Comparison of ENCODE assay signal across 9 mouse cellular contexts in genomic region chr1:138507014-138507413, GRCm38 (mm10).
DNase-seq lines count a peak whose midpoint lies in the region; ATAC-seq and TF ChIP-seq lines count a peak whose summit lies in the region.
"Had no signal": no experiment of that assay in that cellular context is flagged by ENCODE, and none has a peak within 500 bp of the region (broad histone marks: within the 10 kb centered on the region; RNA-seq: fewer than 3 reads in every experiment).

No protein-coding gene starts in this region.

- no peaks in the 10 kb centered on the region for H3K27me3 ChIP-seq in intestine, embryonic 15.5 days (replicated peaks)
- no peaks in the 10 kb centered on the region for H3K27me3 ChIP-seq in intestine, embryonic 16.5 days (replicated peaks; ENCODE audit: control insufficient read depth, insufficient read depth, low read length)
- no peaks in the 10 kb centered on the region for H3K27me3 ChIP-seq in forebrain, embryonic 13.5 days
- H3K27me3 ChIP-seq in lung, embryonic 14.5 days (ENCODE audit: insufficient read depth, low read length), result no peaks in the 10 kb centered on the region

- H3K9me3 ChIP-seq in intestine, embryonic 15.5 days, result no peaks in the 10 kb centered on the region
- H3K9me3 ChIP-seq in intestine, embryonic 16.5 days (ENCODE audit: control insufficient read depth, low read length), result no peaks in the 10 kb centered on the region
- H3K9me3 ChIP-seq in forebrain, embryonic 13.5 days (replicated peaks), result no peaks in the 10 kb centered on the region
- no peaks in the 10 kb centered on the region for H3K9me3 ChIP-seq in lung, embryonic 14.5 days (ENCODE audit: low read depth, low read length)

- intact Hi-C loops in gastrocnemius, postnatal 36 days (cut with DNase I), result no loop called here

- ATAC-seq in intestine, embryonic 15.5 days, result 0 out of 2 replicates have a peak, but pooled peaks have one; percentile 20
- no peak for ATAC-seq in intestine, embryonic 16.5 days
- peak; percentile 66; the same call in 1 of the 2 replicates for ATAC-seq in forebrain, embryonic 13.5 days
- ATAC-seq in lung, embryonic 14.5 days (ENCODE audit: insufficient read depth), result peak; percentile 49; the same call in 1 of the 2 replicates
- no peak for ATAC-seq in megakaryocyte, adult 5-6 weeks (ENCODE audit: poor library complexity, severe bottlenecking)

- peak; percentile 52 for DNase-seq in lung, embryonic 14.5 days
- peak; percentile 13 for DNase-seq in skeletal muscle tissue, adult 2 months (ENCODE audit: low read depth, low spot score)
- DNase-seq in layer of hippocampus, adult 9-10 months (ENCODE audit: low spot score), result no peak
- no peak for DNase-seq in gastrocnemius, postnatal 36 days

- no peak overlapping the region for H3K4me2 ChIP-seq in intestine, embryonic 15.5 days (replicated peaks)
- H3K4me2 ChIP-seq in intestine, embryonic 16.5 days (ENCODE audit: low read depth, low read length), result no peak overlapping the region
- H3K4me2 ChIP-seq in forebrain, embryonic 13.5 days, result peak overlapping the region; percentile 35
- no peak overlapping the region for H3K4me2 ChIP-seq in lung, embryonic 14.5 days

- H3K27ac ChIP-seq in intestine, embryonic 15.5 days, result no peak overlapping the region
- no peak overlapping the region for H3K27ac ChIP-seq in intestine, embryonic 16.5 days (ENCODE audit: low read length)
- peak overlapping the region; percentile 73 for H3K27ac ChIP-seq in forebrain, embryonic 13.5 days
- H3K27ac ChIP-seq in lung, embryonic 14.5 days (ENCODE audit: low read depth), result no peak overlapping the region
- H3K27ac ChIP-seq: layer of hippocampus, adult 2 months had no signal

- no peaks in the 10 kb centered on the region for H3K36me3 ChIP-seq in intestine, embryonic 15.5 days
- no peaks in the 10 kb centered on the region for H3K36me3 ChIP-seq in intestine, embryonic 16.5 days (ENCODE audit: control insufficient read depth, insufficient read depth, low read length)
- no peaks in the 10 kb centered on the region for H3K36me3 ChIP-seq in forebrain, embryonic 13.5 days (ENCODE audit: poor library complexity, severe bottlenecking)
- no peaks in the 10 kb centered on the region for H3K36me3 ChIP-seq in lung, embryonic 14.5 days (ENCODE audit: insufficient read depth)

- TF ChIP-seq CTCF in lung, embryonic 14.5 days (IDR thresholded peaks at IDR 0.05; ENCODE audit: low read depth), result no peak

- H3K9ac ChIP-seq in intestine, embryonic 15.5 days, result no peak overlapping the region
- H3K9ac ChIP-seq in intestine, embryonic 16.5 days (ENCODE audit: low read depth, low read length), result no peak overlapping the region
- no peak overlapping the region for H3K9ac ChIP-seq in forebrain, embryonic 13.5 days
- H3K9ac ChIP-seq in lung, embryonic 14.5 days, result no peak overlapping the region

- WGBS in intestine, embryonic 15.5 days, result 42% methylated on average over 4 of the region's 4 CpGs
- WGBS in intestine, embryonic 16.5 days, result 45% methylated on average over 4 of the region's 4 CpGs
- WGBS in forebrain, embryonic 13.5 days, result 10% methylated on average over 4 of the region's 4 CpGs
- WGBS in lung, embryonic 14.5 days, result 21% methylated on average over 4 of the region's 4 CpGs

- no peaks in the 10 kb centered on the region for H3K4me1 ChIP-seq in intestine, embryonic 15.5 days (replicated peaks)
- peaks cover 12% of the 10 kb centered on the region; the same call in 1 of the 2 replicates for H3K4me1 ChIP-seq in intestine, embryonic 16.5 days (ENCODE audit: control insufficient read depth, insufficient read depth, low read length)
- H3K4me1 ChIP-seq in forebrain, embryonic 13.5 days, result peaks cover 48% of the 10 kb centered on the region
- H3K4me1 ChIP-seq in lung, embryonic 14.5 days (ENCODE audit: insufficient read depth), result 0 out of 2 replicates have a peak, but pooled peaks cover 7% of the 10 kb centered on the region

- H3K4me3 ChIP-seq in intestine, embryonic 15.5 days (replicated peaks), result no peak overlapping the region
- no peak overlapping the region for H3K4me3 ChIP-seq in intestine, embryonic 16.5 days (ENCODE audit: low read length)
- no peak overlapping the region for H3K4me3 ChIP-seq in forebrain, embryonic 13.5 days
- no peak overlapping the region for H3K4me3 ChIP-seq in lung, embryonic 14.5 days (ENCODE audit: low read depth, low read length)
- H3K4me3 ChIP-seq: layer of hippocampus, adult 2 months had no signal

Comparison
In these comparisons a context has a peak if more than half of its experiments do, and no peak if none do; other contexts are left out.
1. ATAC-seq: peak in intestine, embryonic 15.5 days (single experiment), forebrain, embryonic 13.5 days (single experiment) and lung, embryonic 14.5 days (single experiment); none in intestine, embryonic 16.5 days (single experiment) and megakaryocyte, adult 5-6 weeks (single experiment).
2. DNase-seq: peak in lung, embryonic 14.5 days (single experiment) and skeletal muscle tissue, adult 2 months (single experiment); none in layer of hippocampus, adult 9-10 months (single experiment) and gastrocnemius, postnatal 36 days (0 of 2).